Mouse (Mus musculus): Measurements from ENCODE around the gene F2rl3. TPM values are rescaled to one million over a fixed set of nuclear protein-coding genes. Genes with fewer than 3 reads are reported as not detected.

The F2rl3 gene
- 0.69 and 1.1 TPM in 2 replicates for polyA plus RNA-seq (2015; fragmentation: Nextera tagmentation; extraction: Ambion mirVana)

GRCm38 (mm10) chr8:72761322-72762051 is at the start of gene F2rl3:
TSS of gene F2rl3 (plus strand) at chr8:72761880.

GRCm38 (mm10) chr8:72722769-72723650 is 38.7 kb upstream of the F2rl3 start, which contains the start of gene Sin3b:
TSS of gene Sin3b (plus strand) at chr8:72723285.

Other genes starting within 250 kb of the F2rl3 start
- 7.3 and 7.8 TPM in 2 replicates for gene Med26, start 213.6 kb upstream of the F2rl3 start, polyA plus RNA-seq (2015; fragmentation: Nextera tagmentation; extraction: Ambion mirVana)
- 120 and 125 TPM in 2 replicates for gene Smim7, start 190.8 kb upstream of the F2rl3 start, polyA plus RNA-seq (2015; fragmentation: Nextera tagmentation; extraction: Ambion mirVana)
- 544 and 611 TPM in 2 replicates for gene Tmem38a, start 189.8 kb upstream of the F2rl3 start, polyA plus RNA-seq (2015; fragmentation: Nextera tagmentation; extraction: Ambion mirVana)
- 0.16 and 0.21 TPM in 2 replicates for gene Nwd1, start 115.2 kb upstream of the F2rl3 start, polyA plus RNA-seq (2015; fragmentation: Nextera tagmentation; extraction: Ambion mirVana)
- 135 and 136 TPM in 2 replicates for gene Sin3b, start 38.6 kb upstream of the F2rl3 start, polyA plus RNA-seq (2015; fragmentation: Nextera tagmentation; extraction: Ambion mirVana)

Measured in skeletal muscle tissue, postnatal 0 days (tissue).